In genomic region chr2:180473080-180473440, GRCm38 (mm10) we compare ENCODE assay signal across 10 mouse cellular contexts. TPM values are rescaled to one million over a fixed set of nuclear protein-coding genes. Genes with fewer than 3 reads are reported as not detected.
DNase-seq lines count a peak whose midpoint lies in the region; ATAC-seq and TF ChIP-seq lines count a peak whose summit lies in the region.
"Had no signal": no experiment of that assay in that cellular context is flagged by ENCODE, and none has a peak within 500 bp of the region (broad histone marks: within the 10 kb centered on the region; RNA-seq: fewer than 3 reads in every experiment).

No protein-coding gene starts in this region.

- peaks cover 5% of the 10 kb centered on the region; the same call in 1 of the 2 replicates for H3K4me1 ChIP-seq in cerebellum, adult 2 months (ENCODE audit: control insufficient read depth, insufficient read depth, low read length)
- peaks cover 13% of the 10 kb centered on the region; the same call in 1 of the 2 replicates for H3K4me1 ChIP-seq in forebrain, embryonic 12.5 days
- no peaks in the 10 kb centered on the region for H3K4me1 ChIP-seq in hindbrain, postnatal 0 days (ENCODE audit: insufficient read depth, low read length)

- H3K9me3 ChIP-seq in forebrain, embryonic 12.5 days, result no peaks in the 10 kb centered on the region
- H3K9me3 ChIP-seq in hindbrain, postnatal 0 days (ENCODE audit: low read length), result no peaks in the 10 kb centered on the region
- H3K9me3 ChIP-seq: megakaryocyte, embryonic 14.5 days had no signal

- no peak overlapping the region for H3K4me3 ChIP-seq in cerebellum, adult 2 months (replicated peaks; ENCODE audit: insufficient read depth, low read depth, low read length)
- H3K4me3 ChIP-seq in forebrain, embryonic 12.5 days (replicated peaks), result no peak overlapping the region
- H3K4me3 ChIP-seq in hindbrain, postnatal 0 days (ENCODE audit: low read length), result no peak overlapping the region
- H3K4me3 ChIP-seq: megakaryocyte, embryonic 14.5 days had no signal

- no peaks in the 10 kb centered on the region for H3K36me3 ChIP-seq in forebrain, embryonic 12.5 days (replicated peaks)
- no peaks in the 10 kb centered on the region for H3K36me3 ChIP-seq in hindbrain, postnatal 0 days (ENCODE audit: insufficient read depth, low read length)
- peaks cover 2% of the 10 kb centered on the region; the same call in 1 of the 2 replicates for H3K36me3 ChIP-seq in splenic B cell, adult 2 months (ENCODE audit: control insufficient read depth, insufficient read depth, low read length, poor library complexity, severe bottlenecking)

- WGBS in cerebellum, adult 2 months, result 47% methylated on average over 7 of the region's 7 CpGs
- 37% methylated on average over 7 of the region's 7 CpGs for WGBS in forebrain, embryonic 12.5 days
- WGBS in hindbrain, postnatal 0 days, result 27% methylated on average over 7 of the region's 7 CpGs

- ATAC-seq in cerebellum, adult (ENCODE audit: insufficient number of reproducible peaks, low FRiP score, low TSS enrichment), result no peak
- peak; percentile 83 for ATAC-seq in forebrain, embryonic 12.5 days (ENCODE audit: low FRiP score)
- peak; percentile 88 for ATAC-seq in hindbrain, postnatal 0 days

- H3K27me3 ChIP-seq in cerebellum, adult 2 months (ENCODE audit: control insufficient read depth, insufficient read depth, low read length), result no peaks in the 10 kb centered on the region
- no peaks in the 10 kb centered on the region for H3K27me3 ChIP-seq in forebrain, embryonic 12.5 days
- no peaks in the 10 kb centered on the region for H3K27me3 ChIP-seq in hindbrain, postnatal 0 days (ENCODE audit: insufficient read depth, low read length)
- no peaks in the 10 kb centered on the region for H3K27me3 ChIP-seq in splenic B cell, adult 2 months (ENCODE audit: control insufficient read depth, insufficient read depth, low read length, poor library complexity, severe bottlenecking)
- H3K27me3 ChIP-seq: megakaryocyte, embryonic 14.5 days; Patski had no signal

- DNase-seq in cerebellum, adult 2 months, result peak; percentile 31 to 34
- DNase-seq in adipocyte (ENCODE audit: low spot score), result peak; percentile 61
- DNase-seq in hindbrain, postnatal 0 days (ENCODE audit: low spot score), result peak; percentile 91
- peak; percentile 23 to 50 for DNase-seq in left cerebral cortex, adult 8-10 months (ENCODE audit: low spot score in 2 of 2)
- peak; percentile 81 for DNase-seq in mesoderm, embryonic 11.5 days (ENCODE audit: low read depth, low spot score)
- peak; percentile 69 for DNase-seq in splenic B cell, adult 2 months (ENCODE audit: low read depth, low spot score)

- no peak overlapping the region for H3K9ac ChIP-seq in forebrain, embryonic 12.5 days
- H3K9ac ChIP-seq in hindbrain, postnatal 0 days (replicated peaks; ENCODE audit: low read length), result no peak overlapping the region

- TF ChIP-seq CTCF in cerebellum, adult 2 months (IDR thresholded peaks at IDR 0.05; ENCODE audit: borderline replicate concordance, insufficient read depth, low read depth, low read length), result peak; percentile 48
- TF ChIP-seq CTCF in hindbrain, postnatal 0 days (IDR thresholded peaks at IDR 0.05; ENCODE audit: low read depth), result peak; percentile 72

- H3K4me2 ChIP-seq in forebrain, embryonic 12.5 days, result no peak overlapping the region
- no peak overlapping the region for H3K4me2 ChIP-seq in hindbrain, postnatal 0 days (ENCODE audit: low read depth, low read length)

- TF ChIP-seq POLR2A in cerebellum, adult 2 months (IDR thresholded peaks at IDR 0.05; ENCODE audit: borderline replicate concordance, insufficient read depth, low read length), result no peak

- H3K27ac ChIP-seq in cerebellum, adult 2 months (ENCODE audit: insufficient read depth, low read length), result no peak overlapping the region
- H3K27ac ChIP-seq in forebrain, embryonic 12.5 days, result no peak overlapping the region
- no peak overlapping the region for H3K27ac ChIP-seq in hindbrain, postnatal 0 days

RNA-seq across cellular contexts. Expression of gene Slco4a1, which starts 17.0 kb away (rescaled TPM):
- polyA plus RNA-seq in cerebellum, adult 2 months (2012; rRNA removed), result 18.6 and 25.3 TPM in 2 replicates
- 4.0 and 4.1 TPM in 2 replicates for polyA plus RNA-seq in forebrain, embryonic 12.5 days (2016; fragmentation: Nextera tagmentation; extraction: Ambion mirVana)
- 4.0 and 5.4 TPM in 2 replicates for total RNA-seq in hindbrain, postnatal 0 days (2014; rRNA removed)
- polyA plus RNA-seq in hindbrain, postnatal 0 days (2015; fragmentation: Nextera tagmentation; extraction: Ambion mirVana), result 2.0 and 2.9 TPM in 2 replicates
- total RNA-seq in left cerebral cortex, adult 8-10 months (2022), result 1 to 10 TPM; 1.8 to 3.6 (median 2.9) TPM

RNA-seq across cellular contexts. Expression of gene Ntsr1, which starts 26.7 kb away (rescaled TPM):
- 0.79 and 1.3 TPM in 2 replicates for polyA plus RNA-seq in cerebellum, adult 2 months (2012; rRNA removed)
- 0.55 and 0.67 TPM in 2 replicates for polyA plus RNA-seq in forebrain, embryonic 12.5 days (2016; fragmentation: Nextera tagmentation; extraction: Ambion mirVana)
- 9.0 and 11.1 TPM in 2 replicates for total RNA-seq in hindbrain, postnatal 0 days (2014; rRNA removed)
- 2.8 and 2.9 TPM in 2 replicates for polyA plus RNA-seq in hindbrain, postnatal 0 days (2015; fragmentation: Nextera tagmentation; extraction: Ambion mirVana)
- total RNA-seq in left cerebral cortex, adult 8-10 months (2022), result 1 to 10 TPM; 6.4 to 9.2 (median 7.2) TPM
- polyA plus RNA-seq: Patski had no signal

Comparison
In these comparisons a context has a peak if more than half of its experiments do, and no peak if none do; other contexts are left out.
1. DNase-seq: peak in every context shown above with its lines; median percentile 91 in hindbrain, postnatal 0 days; 81 in mesoderm, embryonic 11.5 days; 69 in splenic B cell, adult 2 months; 61 in adipocyte; 36 in left cerebral cortex, adult 8-10 months; 32 in cerebellum, adult 2 months.